Mouse (Mus musculus) spleen, postnatal 36 days (tissue): ENCODE data around the gene Nyap1.

Source experiments
- DNase-seq, 2 experiments: peaks; one replicate each; pipeline ENCODE4 v3.0.0; 2022; ENCODE audit warnings: low spot score in 2 of 2, mixed read lengths in 1 of 2

Gene Nyap1

DNA sequence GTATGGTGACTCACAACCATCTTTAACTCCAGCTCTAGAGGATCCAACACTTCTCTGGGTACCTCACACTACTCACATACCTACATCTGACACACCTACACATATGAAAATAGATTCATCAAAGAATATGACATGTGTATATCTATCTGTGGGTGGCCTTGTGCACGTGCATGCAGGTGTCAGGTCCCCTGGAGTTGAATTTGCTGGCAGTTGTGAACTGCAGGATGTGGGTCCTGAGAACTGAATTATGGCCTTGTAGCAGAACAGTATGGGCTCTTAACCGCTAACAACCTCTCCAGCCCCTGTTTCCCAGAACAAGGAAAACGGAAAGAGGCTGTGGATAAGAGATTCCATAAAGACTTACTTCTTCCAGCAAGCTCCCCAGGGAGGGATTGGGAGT lies 42.3 kb downstream of the Nyap1 start:
- DNase-seq: no peak

DNA sequence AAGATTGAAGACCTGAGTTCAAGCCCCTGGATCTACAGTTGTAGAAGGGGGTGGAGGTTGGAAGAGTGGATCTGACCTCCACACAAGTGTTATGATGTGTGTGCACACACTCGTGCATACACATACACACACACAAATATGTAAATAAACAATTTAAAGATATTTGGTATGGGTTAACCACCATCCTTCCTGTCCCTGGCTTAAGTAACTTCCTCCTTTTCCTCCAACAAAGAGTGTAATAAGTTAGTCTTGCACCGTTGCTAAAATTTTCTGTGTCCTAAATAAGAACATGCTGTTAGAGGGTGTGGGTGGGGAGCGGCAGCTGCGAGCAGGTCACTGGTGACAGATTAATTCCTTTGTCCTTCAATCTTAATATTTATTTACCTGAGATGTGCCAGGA lies 45.5 kb downstream of the Nyap1 start:
- DNase-seq: no peak

DNA sequence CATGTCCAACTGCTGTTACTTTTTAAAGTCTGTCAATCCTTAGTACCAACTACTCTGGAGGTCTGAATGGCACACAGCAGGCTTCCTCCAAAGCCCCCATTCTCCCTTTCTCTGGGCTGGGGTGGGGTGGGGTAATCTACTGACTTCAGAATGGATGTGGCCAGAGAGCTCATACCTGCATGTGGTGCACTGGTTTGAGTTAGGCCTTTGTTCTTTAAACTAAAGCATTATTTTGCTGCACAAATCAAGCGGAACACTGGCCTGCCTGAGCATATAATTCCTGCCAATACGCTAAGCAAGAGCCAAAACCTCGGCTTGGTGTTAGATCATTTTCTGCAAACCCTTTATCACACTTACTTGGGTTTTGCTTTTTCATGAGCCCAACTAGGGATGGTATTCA lies 46.6 kb downstream of the Nyap1 start:
- DNase-seq: no peak

DNA sequence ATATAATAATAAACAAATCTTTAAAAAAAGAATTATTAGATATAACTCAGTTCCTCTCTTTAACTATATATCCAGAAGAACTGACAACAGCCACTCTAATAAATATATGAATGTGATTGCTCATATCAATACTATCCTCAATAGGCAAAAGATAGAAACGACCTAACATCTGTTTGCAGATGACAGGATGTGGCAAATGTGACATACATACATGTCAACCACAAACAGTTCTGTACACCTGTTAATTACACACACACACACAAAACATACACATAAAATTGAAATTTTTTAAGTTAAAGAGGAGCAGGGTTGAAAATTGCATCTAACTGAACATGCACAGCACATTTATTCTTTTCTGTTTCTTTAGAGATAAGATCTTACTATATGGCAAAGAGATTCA lies 49.5 kb downstream of the Nyap1 start:
- DNase-seq: no peak

DNA sequence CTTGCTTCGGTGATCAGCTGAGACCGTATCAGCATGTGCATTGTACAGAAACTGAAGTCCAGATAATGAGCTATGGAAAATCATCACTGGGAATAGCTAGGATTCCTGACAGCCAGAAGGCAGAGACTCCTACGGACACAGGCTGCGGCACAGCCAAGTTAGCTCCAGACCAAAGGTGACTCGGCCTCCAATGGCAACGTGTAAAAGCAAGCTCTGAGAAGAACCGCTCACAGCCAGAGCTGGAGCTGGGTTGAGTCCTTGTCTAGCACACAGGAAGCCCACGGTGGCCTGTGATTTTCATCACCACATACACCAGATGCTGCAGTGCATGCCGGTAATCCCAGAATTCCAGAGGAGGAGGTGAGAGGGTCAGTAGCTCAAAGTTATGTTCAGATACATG lies 50.9 kb downstream of the Nyap1 start:
- no peak for DNase-seq

DNA sequence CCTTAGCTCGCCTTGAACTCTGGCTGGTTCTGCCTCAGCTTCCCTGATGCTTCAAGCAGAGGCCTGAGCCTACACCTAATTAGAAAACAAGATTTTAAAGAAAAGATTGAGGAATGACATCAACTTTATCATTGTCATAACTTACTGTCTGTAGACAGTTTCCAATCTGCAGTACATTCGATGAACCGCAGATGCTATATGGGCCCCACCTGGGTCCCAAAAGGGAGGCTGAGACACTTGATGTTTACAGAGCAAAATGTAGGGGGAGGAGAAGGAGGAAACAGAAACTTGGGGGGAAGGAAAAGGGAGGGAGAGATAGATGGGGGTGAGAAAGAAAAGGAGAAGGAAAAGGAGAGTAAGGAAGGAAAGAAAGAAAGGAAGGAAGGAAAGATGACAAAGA lies 51.4 kb downstream of the Nyap1 start:
- no peak for DNase-seq

DNA sequence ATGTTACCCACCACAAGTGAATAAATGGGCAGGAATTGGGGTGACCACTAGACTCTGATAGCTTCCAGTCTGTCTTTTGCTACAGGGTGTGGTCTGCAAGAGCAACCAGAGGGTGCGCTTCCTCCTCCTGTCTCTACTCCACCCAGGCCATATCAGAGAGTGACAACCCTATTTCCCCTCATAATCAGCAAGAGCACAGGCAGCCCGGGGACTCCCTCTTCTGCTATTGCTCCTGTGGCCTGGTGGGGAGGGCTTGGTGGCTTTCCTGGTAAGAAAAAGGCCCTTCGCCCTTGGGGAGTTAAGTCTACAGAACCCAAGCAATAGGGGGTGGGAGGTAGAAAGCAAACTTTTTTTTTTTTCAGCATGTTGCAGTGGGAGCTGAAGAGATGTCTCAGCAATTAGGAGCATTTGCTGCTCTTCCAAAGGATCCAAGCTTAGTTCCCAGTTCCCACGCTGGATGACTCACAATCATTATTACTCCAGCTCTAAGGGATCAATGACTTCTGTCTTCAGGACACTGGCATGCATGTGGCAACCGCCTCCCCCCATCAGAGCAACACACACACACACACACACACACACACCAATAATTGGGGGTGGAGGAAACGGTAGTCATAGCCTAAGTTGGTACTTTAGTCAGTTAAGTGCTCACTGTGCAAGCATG lies 55.1 kb downstream of the Nyap1 start:
- DNase-seq: peak; percentile 83 to 89

DNA sequence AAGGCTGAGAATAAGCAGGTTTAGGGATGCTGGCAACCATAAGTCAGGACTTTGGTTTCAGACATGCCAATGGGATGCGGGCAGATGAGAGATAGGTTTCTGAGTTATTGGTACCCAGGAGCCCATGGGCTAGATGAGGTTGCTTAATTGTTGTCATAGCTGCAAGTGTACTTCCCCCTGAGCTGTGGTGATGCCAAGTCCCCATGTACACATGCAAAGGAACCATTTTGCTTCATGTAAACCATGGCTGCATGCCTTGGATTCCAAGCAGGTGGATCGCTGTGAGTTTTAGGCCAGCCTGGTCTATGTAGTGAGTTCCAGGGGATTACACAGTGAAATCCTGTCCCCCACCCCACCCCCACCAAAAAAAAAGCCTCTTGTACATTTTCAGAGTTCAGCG lies 55.8 kb downstream of the Nyap1 start:
- no peak for DNase-seq

DNA sequence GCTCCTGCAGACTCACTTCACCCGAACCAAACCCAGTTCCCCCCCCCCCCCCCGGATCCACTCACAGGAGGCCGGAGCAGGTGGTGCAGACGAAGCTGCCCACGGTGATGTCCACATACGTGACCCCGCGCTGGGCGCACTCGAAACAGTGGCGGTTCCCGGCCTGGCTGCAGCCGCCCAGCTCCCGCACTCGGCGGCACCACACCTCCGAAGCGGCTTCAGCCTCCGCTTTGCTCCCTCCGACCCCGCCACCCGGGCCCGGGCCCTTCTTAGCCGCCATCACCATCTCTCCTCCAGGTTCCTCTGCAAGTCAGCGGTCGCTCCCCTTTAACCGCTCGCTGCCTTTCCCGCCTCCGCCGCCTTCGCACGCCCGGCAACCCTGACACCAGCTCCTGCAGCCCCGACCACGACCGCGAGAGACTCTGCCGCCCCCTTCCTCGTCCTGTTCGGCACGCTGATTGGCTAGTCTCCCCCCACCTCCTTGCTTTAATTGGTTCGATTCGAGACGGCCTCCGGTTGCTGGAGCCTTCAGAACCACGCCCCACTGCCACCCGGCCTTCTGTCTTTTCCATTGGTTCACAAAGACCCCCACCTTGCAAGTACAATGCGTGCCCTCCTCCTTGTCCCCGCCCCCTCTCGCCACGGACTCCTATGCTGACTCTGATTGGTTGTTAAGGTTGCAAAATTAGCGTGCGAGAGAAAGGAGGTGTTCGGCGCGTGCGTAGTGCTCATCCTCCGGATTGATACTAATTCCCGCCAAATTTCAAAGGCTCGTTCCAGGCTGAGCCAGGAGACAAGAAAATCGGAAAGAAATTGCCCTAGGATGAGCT lies 56.9 kb downstream of the Nyap1 start, which contains the start of gene Agfg2:
Agfg2 (minus strand) TSS at position 433 of the 830 bp plus-strand sequence.
- DNase-seq: peak; percentile 100

DNA sequence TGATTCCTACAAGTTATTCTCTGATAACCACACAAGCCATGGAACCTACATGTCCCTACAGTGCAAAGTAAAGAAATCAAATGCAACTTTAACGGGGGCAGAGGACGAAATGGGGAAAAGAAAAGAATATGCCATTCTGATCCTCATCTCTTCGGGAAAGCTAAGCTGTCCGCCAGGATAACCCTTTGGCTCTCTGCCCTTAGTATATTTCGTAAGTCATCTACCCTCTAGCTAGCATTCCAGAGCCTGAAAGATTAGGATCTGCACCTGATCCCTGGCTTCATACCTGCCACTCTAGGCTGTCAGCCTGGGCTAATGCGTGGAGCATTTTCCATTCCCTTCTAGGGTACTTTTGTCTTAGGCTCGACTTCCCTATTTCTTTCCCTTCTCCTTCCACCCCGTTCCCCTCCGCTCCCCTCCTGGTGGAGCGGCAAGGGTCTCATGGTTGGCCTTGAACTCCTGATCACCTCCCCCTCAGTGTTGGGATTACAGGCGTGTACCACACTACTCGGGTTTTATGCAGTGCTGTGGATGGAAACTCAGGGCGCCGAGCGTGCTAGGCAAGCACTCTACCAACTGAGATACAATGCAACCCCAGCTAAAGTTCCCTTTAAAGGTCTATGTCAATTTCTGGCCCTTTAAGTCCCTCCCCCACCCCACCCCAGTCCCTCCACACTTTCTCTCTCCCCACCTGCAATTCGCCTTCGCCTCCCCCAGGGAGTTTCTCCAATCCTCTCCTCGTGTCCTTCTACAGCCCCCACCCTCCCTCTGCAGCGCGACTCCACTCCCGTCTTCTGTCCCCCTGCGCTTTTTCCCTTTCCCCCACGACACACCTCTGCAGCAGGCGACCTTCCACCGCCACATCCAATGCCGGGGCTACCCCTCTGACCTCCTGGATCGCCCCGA lies 57.8 kb downstream of the Nyap1 start:
- peak in 1 of 2 experiments; percentile 17 for DNase-seq

DNA sequence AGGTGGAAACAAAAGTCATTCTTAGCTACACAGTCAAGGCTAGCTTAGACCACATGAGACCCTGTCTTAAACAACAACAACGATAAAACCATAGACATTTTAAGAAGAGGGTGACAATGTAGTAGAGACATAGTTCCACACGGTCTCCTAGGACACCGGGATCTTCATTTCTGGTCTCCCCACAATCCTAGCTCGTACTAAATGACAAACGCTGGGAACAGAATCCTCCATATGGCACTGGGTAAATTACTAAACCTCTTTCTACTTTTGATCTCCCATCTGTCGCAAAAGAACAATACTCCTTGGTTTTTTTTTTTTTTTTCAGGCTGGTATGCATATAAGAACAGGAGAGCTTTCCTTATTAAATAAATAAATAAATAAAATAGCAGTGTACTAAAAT lies 58.9 kb downstream of the Nyap1 start:
- DNase-seq: no peak
